8 mouse cellular contexts compared by ENCODE assay signal in genomic region chrX:170010581-170011528, GRCm38 (mm10). TPM values are rescaled to one million over a fixed set of nuclear protein-coding genes. Genes with fewer than 3 reads are reported as not detected.
DNase-seq lines count a peak whose midpoint lies in the region; ATAC-seq and TF ChIP-seq lines count a peak whose summit lies in the region.
"Not testable (repeated sequence)": the region's sequence is repeated elsewhere in the genome, so short reads cannot be mapped to it uniquely, and the experiment has no call there.

No protein-coding gene starts in this region.

- not testable (repeated sequence) for TF ChIP-seq EP300 in ES-Bruce4 (IDR thresholded peaks at IDR 0.05; ENCODE audit: insufficient read depth, low read depth, low read length)

- TF ChIP-seq POLR2A in ES-Bruce4 (IDR thresholded peaks at IDR 0.05; ENCODE audit: insufficient read depth, low read length) = not testable (repeated sequence)

- H3K4me2 ChIP-seq in forebrain, embryonic 12.5 days = peak overlapping the region; percentile 21; the same call in 1 of the 2 replicates

- peak overlapping the region; percentile 19 for H3K27ac ChIP-seq in ES-Bruce4 (ENCODE audit: insufficient read depth, low read length)
- H3K27ac ChIP-seq in forebrain, embryonic 12.5 days = peak overlapping the region; percentile 0; the same call in 1 of the 2 replicates

- TF ChIP-seq CTCF in ES-Bruce4 (IDR thresholded peaks at IDR 0.05; ENCODE audit: low read depth, low read length) = not testable (repeated sequence)

- H3K36me3 ChIP-seq in ES-Bruce4 (ENCODE audit: control insufficient read depth, insufficient read depth, low read length, poor library complexity, severe bottlenecking) = peaks cover 30% of the 10 kb centered on the region
- peaks cover 10% of the 10 kb centered on the region for H3K36me3 ChIP-seq in forebrain, embryonic 12.5 days (replicated peaks)

- 84% methylated on average over 97 of the region's 97 CpGs for WGBS in forebrain, embryonic 12.5 days

- intact Hi-C loops in heart, postnatal 14 days (cut with DNase I) = not testable (repeated sequence)

- H3K4me3 ChIP-seq in ES-Bruce4 (ENCODE audit: low read depth, low read length) = peak overlapping the region; percentile 40
- H3K4me3 ChIP-seq in forebrain, embryonic 12.5 days (replicated peaks) = peak overlapping the region; percentile 3; the same call in 1 of the 2 replicates

- H3K4me1 ChIP-seq in ES-Bruce4 (ENCODE audit: control insufficient read depth, insufficient read depth, low read length) = not testable (repeated sequence)
- peaks cover 22% of the 10 kb centered on the region for H3K4me1 ChIP-seq in forebrain, embryonic 12.5 days

- H3K27me3 ChIP-seq in ES-Bruce4 (ENCODE audit: control insufficient read depth, insufficient read depth, low read length, poor library complexity, severe bottlenecking); forebrain, embryonic 12.5 days: not testable (repeated sequence)

- peak overlapping the region; percentile 52 for H3K9ac ChIP-seq in ES-Bruce4 (ENCODE audit: low read depth, poor library complexity, severe bottlenecking)
- not testable (repeated sequence) for H3K9ac ChIP-seq in forebrain, embryonic 12.5 days

- peaks cover 24% of the 10 kb centered on the region for H3K9me3 ChIP-seq in ES-Bruce4 (replicated peaks; ENCODE audit: control insufficient read depth, insufficient read depth, low read length, poor library complexity, severe bottlenecking)
- peaks cover 40% of the 10 kb centered on the region for H3K9me3 ChIP-seq in forebrain, embryonic 12.5 days

- peak; percentile 90 for DNase-seq in cerebellum, adult 11-12 months
- peak; percentile 54 to 65 for DNase-seq in heart, postnatal 14 days
- peak; percentile 90 for DNase-seq in layer of hippocampus, adult 11-12 months (ENCODE audit: low spot score)
- DNase-seq in lung, postnatal 10 days = peak; percentile 66
- DNase-seq in ovary, adult 18-20 months (ENCODE audit: low spot score) = peak; percentile 85
- DNase-seq in thymus, postnatal 25 days = peak; percentile 56

- peak; percentile 42 for ATAC-seq in forebrain, embryonic 12.5 days (ENCODE audit: low FRiP score)

RNA-seq across cellular contexts. Expression of gene Gm21887, which starts 1.4 kb away (rescaled TPM):
- polyA plus RNA-seq in ES-Bruce4 (2011; ENCODE audit: insufficient read depth, insufficient read length, low read depth, missing spikeins) = 1,061 and 1,174 TPM in 2 replicates
- 181 and 277 TPM in 2 replicates for polyA plus RNA-seq in forebrain, embryonic 12.5 days (2016; fragmentation: Nextera tagmentation; extraction: Ambion mirVana)
- 10 to 100 TPM; 38.7 to 77.5 TPM for total RNA-seq in heart, postnatal 14 days (2021)

Comparison
In these comparisons a context has a peak if more than half of its experiments do, and no peak if none do; other contexts are left out.
1. Peak in every context shown above with its lines: DNase-seq, ATAC-seq, H3K4me3 ChIP-seq and H3K27ac ChIP-seq.